Mouse (Mus musculus) ES-Bruce4 (cell line): ENCODE measurements at regions not wholly inside any gene's neighbourhood (a gene's known extent, or its start where the extent isn't known, plus 50 kb on each side); places are given as distances from the start of the nearest gene placed in this dataset.

ENCODE experiments used
- H3K27ac ChIP-seq: 2 replicates; pipeline ENCODE4 v1.5.1; 2012; ENCODE audit warnings: low read length, inconsistent platforms; ENCODE audit not compliant: insufficient read depth
- H3K27me3 ChIP-seq: 2 replicates; pipeline ENCODE4 v1.6.1; 2012; ENCODE audit warnings: mild to moderate bottlenecking, low read length, inconsistent platforms; ENCODE audit not compliant: control insufficient read depth, poor library complexity, insufficient read depth, severe bottlenecking
- H3K36me3 ChIP-seq: 2 replicates; pipeline ENCODE4 v1.6.1; 2012; ENCODE audit warnings: inconsistent platforms, mild to moderate bottlenecking, low read length, moderate library complexity; ENCODE audit not compliant: control insufficient read depth, poor library complexity, insufficient read depth, severe bottlenecking
- H3K4me1 ChIP-seq: one replicate; pipeline ENCODE4 v1.8.1; 2011; ENCODE audit warnings: low read length; ENCODE audit not compliant: control insufficient read depth, insufficient read depth
- H3K4me3 ChIP-seq: 2 replicates; pipeline ENCODE4 v1.5.1; 2011; ENCODE audit warnings: low read depth, mild to moderate bottlenecking, low read length
- H3K9ac ChIP-seq: 2 replicates; pipeline ENCODE4 v1.6.1; 2012; ENCODE audit warnings: low read depth, mild to moderate bottlenecking, inconsistent platforms; ENCODE audit not compliant: poor library complexity, severe bottlenecking
- H3K9me3 ChIP-seq: replicated peaks from 2 replicates; pipeline ENCODE4 v1.6.1; 2012; ENCODE audit warnings: mild to moderate bottlenecking, low read length, inconsistent platforms; ENCODE audit not compliant: control insufficient read depth, poor library complexity, insufficient read depth, severe bottlenecking
- CTCF ChIP-seq: IDR thresholded peaks from one replicate; pipeline ENCODE4 v1.8.1; 2011; ENCODE audit warnings: low read depth, low read length
- EP300 ChIP-seq: IDR thresholded peaks from 2 replicates; pipeline ENCODE4 v1.6.1; 2011; ENCODE audit warnings: low read depth, low read length; ENCODE audit not compliant: insufficient read depth
- POLR2A ChIP-seq: IDR thresholded peaks from one replicate; pipeline ENCODE4 v1.8.1; 2011; ENCODE audit warnings: low read length; ENCODE audit not compliant: insufficient read depth

DNA sequence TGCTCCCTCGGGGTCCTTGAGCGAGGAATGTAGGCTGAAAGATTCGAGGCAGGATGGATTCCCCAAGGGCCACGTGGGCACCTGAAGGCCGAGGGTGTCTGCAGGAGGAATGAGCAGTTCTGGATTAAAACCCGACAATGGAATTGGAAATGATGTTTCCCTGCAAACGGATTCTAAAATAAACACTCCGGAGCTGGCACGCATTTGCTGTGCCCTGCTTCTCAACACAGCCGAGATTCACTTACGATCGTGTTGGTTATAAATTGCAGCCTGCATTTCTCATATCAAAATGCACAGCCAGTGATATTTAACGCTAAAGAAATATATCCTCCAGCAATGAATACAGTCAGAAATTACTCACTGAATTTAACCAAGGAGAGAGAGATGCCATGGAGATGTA is 169.4 kb upstream of the Fam19a5 start:
- Histone ChIP-seq H3K4me3 (no peak overlapping the region), H3K27ac (no peak overlapping the region), H3K36me3 (no peaks in the 10 kb centered on the region), H3K27me3 (no peaks in the 10 kb centered on the region), H3K9ac (no peak overlapping the region), H3K9me3 (no peaks in the 10 kb centered on the region), H3K4me1 (no peaks in the 10 kb centered on the region)
- TF ChIP-seq POLR2A (no peak), EP300 (no peak), CTCF (no peak)

DNA sequence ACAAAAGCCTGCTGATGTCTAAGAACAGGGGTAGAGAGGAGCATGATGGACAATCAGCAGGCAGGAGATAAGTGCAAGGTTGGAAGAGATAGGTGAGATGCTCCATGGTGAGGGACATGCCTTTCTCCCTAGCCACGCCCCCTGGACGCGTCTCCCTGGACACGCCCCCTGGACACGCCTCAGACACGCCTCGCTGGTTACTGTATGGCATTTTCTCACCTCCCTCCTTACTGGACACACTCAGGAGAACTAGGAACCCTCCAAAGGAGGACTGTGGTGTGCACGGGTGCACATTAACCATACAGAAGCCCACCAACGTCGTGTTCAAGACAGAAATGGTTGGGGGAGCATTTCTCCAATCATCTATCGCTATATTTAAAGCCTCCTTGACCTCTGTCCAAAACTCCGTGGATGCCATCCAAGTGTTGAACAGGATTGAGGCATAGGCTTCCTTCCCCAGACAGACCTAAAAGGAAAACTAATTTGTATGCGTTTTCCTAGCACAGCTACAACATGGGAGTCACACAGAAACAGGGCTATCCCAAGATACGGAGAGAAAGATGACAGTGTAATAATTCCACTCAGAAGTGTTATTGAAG is 168.4 kb upstream of the Fam19a5 start:
- H3K27me3 ChIP-seq, result no peaks in the 10 kb centered on the region
- no peaks in the 10 kb centered on the region for H3K4me1 ChIP-seq
- no peak for TF ChIP-seq POLR2A
- TF ChIP-seq EP300, result no peak
- no peak for TF ChIP-seq CTCF
- no peaks in the 10 kb centered on the region for H3K36me3 ChIP-seq
- H3K9ac ChIP-seq, result no peak overlapping the region
- H3K9me3 ChIP-seq, result no peaks in the 10 kb centered on the region
- H3K4me3 ChIP-seq, result no peak overlapping the region
- no peak overlapping the region for H3K27ac ChIP-seq

DNA sequence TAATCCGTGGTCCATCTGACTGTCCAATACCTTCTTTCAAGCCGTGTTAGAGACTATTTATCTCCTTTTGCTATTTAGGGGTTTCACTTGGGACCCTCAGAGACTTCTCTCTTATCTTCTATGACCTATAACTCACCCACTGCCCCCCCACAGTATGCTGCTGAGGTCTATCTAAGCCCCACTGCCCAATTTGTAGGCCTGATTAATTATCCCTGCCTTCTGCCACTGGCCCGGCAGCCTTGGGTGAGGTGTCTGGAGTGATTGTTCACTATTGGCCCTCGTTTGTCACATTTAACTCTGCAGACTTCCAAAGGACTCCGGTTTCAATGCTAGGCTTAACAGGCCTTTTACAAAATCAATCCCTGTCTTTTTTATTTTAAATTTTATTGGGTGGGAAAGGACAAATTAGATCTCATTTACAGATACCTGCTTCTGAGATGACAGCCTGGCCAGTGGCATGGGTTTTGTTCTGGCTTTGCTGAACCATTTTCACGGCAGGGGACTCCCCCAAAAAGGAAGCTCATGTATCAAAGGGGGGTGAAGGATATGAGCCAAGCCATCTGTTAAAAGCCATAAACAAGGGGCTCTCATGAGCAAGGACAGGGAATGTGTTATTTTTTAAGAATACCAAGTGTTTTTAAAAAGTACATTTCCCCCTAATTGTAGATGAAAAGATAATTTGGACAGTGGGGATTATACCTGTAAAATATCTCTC is 160.4 kb upstream of the Fam19a5 start:
- no peaks in the 10 kb centered on the region for H3K36me3 ChIP-seq
- no peak overlapping the region for H3K27ac ChIP-seq
- no peak for TF ChIP-seq POLR2A
- TF ChIP-seq CTCF, result no peak
- TF ChIP-seq EP300, result no peak
- H3K27me3 ChIP-seq, result no peaks in the 10 kb centered on the region
- H3K4me3 ChIP-seq, result no peak overlapping the region
- H3K9me3 ChIP-seq, result no peaks in the 10 kb centered on the region; the same call in 1 of the 2 replicates
- no peaks in the 10 kb centered on the region for H3K4me1 ChIP-seq
- H3K9ac ChIP-seq, result no peak overlapping the region

DNA sequence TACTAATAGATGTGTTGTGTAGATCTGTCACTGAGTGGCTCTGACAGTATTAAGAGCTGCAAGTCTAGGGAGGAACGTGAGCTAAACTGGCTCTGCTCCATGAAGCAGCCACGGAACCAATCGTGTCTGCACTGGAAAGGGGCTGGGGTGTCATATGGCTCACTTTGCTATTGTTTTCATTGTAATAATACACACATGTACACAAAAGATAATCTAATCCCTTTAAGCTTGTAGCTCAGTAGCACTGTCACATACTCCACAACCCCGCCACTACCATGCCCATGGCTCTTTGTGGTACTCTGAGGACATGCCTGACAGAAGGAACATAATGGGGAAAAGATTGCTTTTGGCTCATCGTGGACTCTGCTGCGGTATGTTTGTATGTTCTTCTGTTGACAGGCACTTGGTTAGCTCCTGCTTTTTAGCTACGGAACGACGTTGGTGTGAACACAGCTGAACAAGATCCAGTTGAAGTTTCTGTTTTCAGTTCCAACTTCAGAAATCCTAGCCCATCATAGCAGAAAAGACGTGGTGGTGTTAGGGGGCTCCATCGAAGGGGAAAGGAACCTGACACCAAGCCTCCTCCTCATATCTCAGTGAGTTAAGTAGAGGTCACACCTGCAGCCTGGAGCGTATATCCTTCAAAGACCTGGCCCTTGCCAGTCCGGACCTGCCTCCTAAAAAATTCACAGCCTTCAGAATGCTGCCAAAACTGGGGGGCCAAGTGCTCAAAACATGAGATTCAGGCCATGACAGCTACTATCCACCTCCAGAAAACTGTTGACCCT is 159.6 kb upstream of the Fam19a5 start:
- H3K4me3 ChIP-seq, result no peak overlapping the region
- H3K27me3 ChIP-seq, result no peaks in the 10 kb centered on the region
- TF ChIP-seq EP300 (no peak), CTCF (no peak), POLR2A (no peak)
- H3K36me3 ChIP-seq, result no peaks in the 10 kb centered on the region
- no peaks in the 10 kb centered on the region for H3K4me1 ChIP-seq
- H3K27ac ChIP-seq, result no peak overlapping the region
- H3K9ac ChIP-seq, result no peak overlapping the region
- H3K9me3 ChIP-seq, result no peaks in the 10 kb centered on the region; the same call in 1 of the 2 replicates

DNA sequence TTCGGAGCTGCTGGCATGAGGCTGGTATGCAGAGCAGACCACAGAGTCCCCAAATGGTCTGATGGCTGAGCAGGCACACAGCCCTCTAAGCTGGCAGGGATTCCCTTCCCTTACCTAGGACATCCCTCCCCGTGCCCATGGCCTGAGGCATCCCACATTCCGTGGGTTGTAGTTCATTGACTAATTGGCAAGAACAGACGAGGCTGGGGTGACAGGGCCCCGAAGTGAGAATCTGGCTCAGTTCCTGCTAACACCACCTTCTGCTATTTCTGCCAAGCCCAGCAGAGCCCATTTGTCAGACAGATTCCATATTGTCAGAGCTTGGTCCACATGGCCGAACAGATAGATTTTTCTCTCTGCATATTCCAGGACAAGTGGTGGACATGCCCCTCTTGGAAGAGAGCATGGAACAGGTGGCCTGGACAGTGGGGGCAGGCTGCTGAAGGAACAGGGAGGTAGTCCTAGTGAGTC is 157.6 kb upstream of the Fam19a5 start:
- Histone ChIP-seq H3K4me3 (no peak overlapping the region), H3K27me3 (no peaks in the 10 kb centered on the region), H3K36me3 (no peaks in the 10 kb centered on the region), H3K9me3 (no peaks in the 10 kb centered on the region; the same call in 1 of the 2 replicates), H3K27ac (no peak overlapping the region), H3K9ac (no peak overlapping the region), H3K4me1 (no peaks in the 10 kb centered on the region)
- TF ChIP-seq CTCF, result no peak
- TF ChIP-seq EP300, result no peak
- TF ChIP-seq POLR2A, result no peak

DNA sequence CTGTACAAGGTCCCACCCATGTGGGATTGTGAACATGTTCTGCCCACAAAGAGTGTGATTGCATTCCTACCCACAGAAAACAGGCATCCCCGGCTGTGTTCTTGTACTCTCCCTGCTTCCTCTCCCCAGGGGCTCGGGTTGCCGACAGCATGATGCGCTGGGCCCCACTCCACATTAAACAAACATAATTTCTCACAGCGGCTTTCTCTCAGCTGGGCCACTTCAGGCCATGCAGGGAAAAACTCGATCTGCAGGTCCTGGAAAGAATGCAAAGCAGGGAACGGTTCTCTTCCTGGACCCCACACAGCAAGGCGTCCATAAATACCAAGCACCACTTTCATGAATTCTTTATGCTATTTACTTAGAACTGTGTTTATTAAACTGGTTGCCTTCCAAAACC is 152.7 kb upstream of the Fam19a5 start:
- Histone ChIP-seq H3K9me3 (no peaks in the 10 kb centered on the region; the same call in 1 of the 2 replicates), H3K27me3 (no peaks in the 10 kb centered on the region), H3K4me1 (no peaks in the 10 kb centered on the region), H3K36me3 (no peaks in the 10 kb centered on the region), H3K27ac (no peak overlapping the region), H3K4me3 (no peak overlapping the region), H3K9ac (no peak overlapping the region)
- TF ChIP-seq CTCF (no peak), POLR2A (no peak), EP300 (no peak)
